Mouse (Mus musculus) C2C12 (cell line): ENCODE measurements around the gene Fxyd4. TPM values are rescaled to one million over a fixed set of nuclear protein-coding genes. Genes with fewer than 3 reads are reported as not detected.
A peak's percentile ranks its signal among the peaks of the same experiment; 100 is the strongest.

Experiments used
- H3K27me3 ChIP-seq: one replicate; pipeline ENCODE4 v1.6.1; 2011; ENCODE audit not compliant: control insufficient read depth, insufficient read depth, insufficient read length
- H3K36me3 ChIP-seq: one replicate; pipeline ENCODE4 v1.6.1; 2011; ENCODE audit not compliant: control insufficient read depth, insufficient read depth
- H3K4me3 ChIP-seq: one replicate; pipeline ENCODE4 v1.5.1; 2011; ENCODE audit warnings: mild to moderate bottlenecking, control low read depth; ENCODE audit not compliant: poor library complexity, insufficient read depth, severe bottlenecking
- H3K79me2 ChIP-seq: one replicate; pipeline ENCODE4 v1.6.1; 2011; ENCODE audit not compliant: control insufficient read depth, insufficient read depth
- H3K79me3 ChIP-seq: one replicate; pipeline ENCODE4 v1.6.1; 2011; ENCODE audit warnings: low read depth, control low read depth
- H3ac ChIP-seq: one replicate; pipeline ENCODE3; 2011; ENCODE audit warnings: low read depth; ENCODE audit not compliant: control insufficient read depth, insufficient read length
- CEBPB ChIP-seq: IDR thresholded peaks from one replicate; pipeline ENCODE4 v1.6.1; 2011; ENCODE audit warnings: low read depth, mild to moderate bottlenecking, control low read depth, moderate library complexity
- CTCF ChIP-seq: IDR thresholded peaks from one replicate; pipeline ENCODE4 v1.5.1; 2011; ENCODE audit not compliant: control insufficient read depth, insufficient read depth, insufficient read length
- FOSL1 ChIP-seq: IDR thresholded peaks from one replicate; pipeline ENCODE4 v1.8.0; 2011; ENCODE audit warnings: mild to moderate bottlenecking, low read length; ENCODE audit not compliant: poor library complexity, insufficient read depth, severe bottlenecking
- MAX ChIP-seq: IDR thresholded peaks from one replicate; pipeline ENCODE4 v1.6.1; 2011; ENCODE audit warnings: mild to moderate bottlenecking, control low read depth
- MYOD1 ChIP-seq: IDR thresholded peaks from one replicate; pipeline ENCODE4 v1.6.1; 2011; ENCODE audit warnings: low read depth; ENCODE audit not compliant: control insufficient read depth, insufficient read length
- MYOG ChIP-seq: IDR thresholded peaks from one replicate; pipeline ENCODE4 v1.6.1; 2011; ENCODE audit not compliant: control insufficient read depth, insufficient read length; ENCODE audit errors: extremely low read depth
- USF1 ChIP-seq: IDR thresholded peaks from one replicate; pipeline ENCODE4 v1.6.1; 2011; ENCODE audit warnings: low read depth, mild to moderate bottlenecking, control low read depth, moderate library complexity
- polyA plus RNA-seq: library from polyadenylated mRNA; unstranded; fragments of >200 nt; fragmentation: generic; extraction: Trizol; gene quantifications from one replicate; pipeline ENCODE4 v1.2.1, GENCODE M21; 2012; ENCODE audit warnings: missing spikeins

Fxyd4 gene
- polyA plus RNA-seq, 1 experiment: 0.75 TPM

DNA sequence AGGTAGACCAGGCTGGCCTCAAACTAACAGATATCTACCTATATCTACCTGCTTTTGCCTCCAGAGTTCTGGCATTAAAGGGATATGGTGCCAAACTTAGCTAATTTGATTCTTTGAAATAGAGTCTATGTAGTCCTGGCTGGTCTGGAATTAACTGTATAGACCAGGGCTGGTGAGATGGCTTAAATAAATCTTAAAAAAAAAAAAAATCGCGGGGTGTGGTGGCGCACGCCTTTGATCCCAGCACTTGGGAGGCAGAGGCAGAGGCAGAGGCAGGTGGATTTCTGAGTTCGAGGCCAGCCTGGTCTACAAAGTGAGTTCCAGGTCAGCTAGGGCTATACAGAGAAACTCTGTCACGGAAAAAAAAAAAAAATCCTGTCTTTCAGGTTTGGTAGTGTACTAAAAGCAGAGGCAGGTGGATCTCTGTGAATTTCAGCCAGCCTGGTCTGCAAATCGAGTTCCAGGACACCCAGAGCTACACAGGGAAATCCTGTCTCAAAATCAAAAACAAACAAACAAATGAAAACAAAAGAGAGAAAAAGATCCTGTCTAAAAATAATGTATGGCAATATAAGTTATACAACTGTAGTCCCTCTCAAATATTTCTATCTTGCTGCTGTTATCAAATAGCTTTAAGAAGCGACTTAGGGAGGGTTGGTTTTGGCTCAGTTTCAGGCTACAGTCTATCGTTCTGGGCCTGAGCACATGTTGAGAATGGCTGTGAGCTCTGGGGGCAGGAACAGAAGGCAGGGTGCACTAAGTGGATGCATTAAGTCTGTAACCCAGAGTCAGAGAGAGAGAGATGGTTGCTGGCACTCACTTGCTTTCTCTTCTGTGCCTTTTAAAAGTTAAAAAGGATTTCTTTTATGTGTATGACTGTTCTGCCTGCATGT, 35.7 kb downstream of the Fxyd4 start:
- Histone ChIP-seq H3K27me3 (no peaks in the 10 kb centered on the region), H3K79me2 (peaks cover 11% of the 10 kb centered on the region), H3K79me3 (no peaks in the 10 kb centered on the region), H3ac (no peak overlapping the region), H3K4me3 (no peak overlapping the region), H3K36me3 (no peaks in the 10 kb centered on the region)
- no peak for TF ChIP-seq USF1
- TF ChIP-seq CTCF: no peak
- TF ChIP-seq FOSL1: no peak
- no peak for TF ChIP-seq MYOG
- no peak for TF ChIP-seq MAX
- TF ChIP-seq CEBPB: no peak
- no peak for TF ChIP-seq MYOD1

- TF ChIP-seq CEBPB (peak; percentile 58), USF1 (no peak), CTCF (no peak), MYOG (no peak), MYOD1 (no peak)
- Histone ChIP-seq H3K79me3 (no peaks in the 10 kb centered on the region), H3K79me2 (peaks cover under 1% of the 10 kb centered on the region), H3K36me3 (no peaks in the 10 kb centered on the region), H3ac (no peak within 1 kb of the TSS), H3K4me3 (no peak within 1 kb of the TSS), H3K27me3 (no peaks in the 10 kb centered on the region)
Observed at GRCm38 (mm10) chr6:117900126-117901080, 37.1 kb downstream of the Fxyd4 start, which contains the start of gene Hnrnpf. Gene Hnrnpf, plus strand, starts transcription at chr6:117900324.

DNA sequence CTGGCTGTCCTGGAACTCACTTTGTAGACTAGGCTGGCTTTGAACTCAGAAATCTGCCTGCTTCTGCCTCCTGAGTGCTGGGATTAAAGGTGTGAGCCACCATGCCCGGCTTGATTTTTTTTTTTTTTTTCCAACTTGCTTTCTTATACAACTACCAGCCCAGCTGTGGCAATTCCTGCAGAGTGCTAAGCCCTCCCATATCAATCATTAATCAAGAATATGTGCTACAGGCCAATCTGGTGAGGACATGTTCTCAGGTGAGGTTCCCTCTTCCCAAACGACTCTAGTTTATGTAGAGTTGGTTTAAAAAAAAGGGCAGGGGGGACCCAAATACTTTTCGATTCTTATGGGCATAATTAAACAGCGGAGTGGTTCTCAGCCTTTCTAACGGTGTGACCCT, 39.7 kb downstream of the Fxyd4 start:
- H3K4me3 ChIP-seq: no peak overlapping the region
- H3ac ChIP-seq: no peak overlapping the region
- TF ChIP-seq CEBPB (no peak), FOSL1 (no peak), MYOG (no peak), USF1 (no peak), MYOD1 (no peak), CTCF (no peak), MAX (no peak)
- H3K27me3 ChIP-seq: no peaks in the 10 kb centered on the region
- no peaks in the 10 kb centered on the region for H3K79me2 ChIP-seq
- no peaks in the 10 kb centered on the region for H3K79me3 ChIP-seq
- no peaks in the 10 kb centered on the region for H3K36me3 ChIP-seq

DNA sequence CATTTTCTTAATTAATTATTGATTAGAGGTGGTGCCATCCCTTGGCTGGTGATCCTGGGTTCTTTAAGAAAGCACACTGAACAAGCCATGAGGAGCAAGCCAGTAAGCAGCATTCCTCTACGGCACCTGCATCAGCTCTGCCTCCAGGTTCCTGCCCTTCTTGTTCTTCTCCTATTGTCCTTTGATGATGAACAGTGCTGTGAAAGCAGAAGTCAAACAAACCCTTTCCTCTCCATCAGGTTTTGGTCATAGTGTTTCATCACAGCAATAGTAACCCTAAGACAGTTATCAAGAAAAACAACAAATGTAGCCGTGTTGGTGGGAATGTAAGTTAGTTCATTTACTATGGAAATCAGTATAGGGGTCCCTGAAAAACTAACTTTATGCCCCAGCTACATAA, 44.1 kb downstream of the Fxyd4 start:
- TF ChIP-seq MYOG (no peak), MYOD1 (no peak), FOSL1 (no peak), MAX (no peak)
- Histone ChIP-seq H3K36me3 (no peaks in the 10 kb centered on the region), H3K79me2 (no peaks in the 10 kb centered on the region), H3K79me3 (no peaks in the 10 kb centered on the region), H3K27me3 (no peaks in the 10 kb centered on the region), H3K4me3 (no peak overlapping the region), H3ac (no peak overlapping the region)

DNA sequence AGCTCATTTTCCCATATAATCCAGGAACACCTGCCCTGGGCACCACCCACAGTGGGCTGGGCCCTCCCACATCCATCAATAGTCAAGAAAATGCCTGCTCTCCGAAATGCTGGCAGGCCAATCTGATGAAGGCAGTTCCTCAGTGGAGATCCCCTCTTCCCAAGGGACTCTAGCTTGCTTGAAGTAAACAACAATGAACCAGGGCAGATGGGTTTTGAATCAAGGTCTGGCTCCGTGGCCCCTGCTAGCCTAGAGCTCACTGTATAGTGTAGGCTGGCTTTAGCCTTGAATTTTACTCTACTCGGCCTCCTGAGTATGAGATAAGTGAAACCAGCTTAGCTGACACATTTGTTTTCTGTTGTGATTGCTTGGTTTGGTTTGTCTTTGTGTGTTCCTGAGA, 45.1 kb downstream of the Fxyd4 start:
- Histone ChIP-seq H3ac (no peak overlapping the region), H3K27me3 (no peaks in the 10 kb centered on the region), H3K4me3 (no peak overlapping the region), H3K79me3 (no peaks in the 10 kb centered on the region), H3K36me3 (no peaks in the 10 kb centered on the region), H3K79me2 (no peaks in the 10 kb centered on the region)
- TF ChIP-seq USF1: no peak
- no peak for TF ChIP-seq FOSL1
- TF ChIP-seq MYOD1: no peak
- TF ChIP-seq CEBPB: no peak
- no peak for TF ChIP-seq CTCF
- TF ChIP-seq MAX: no peak
- TF ChIP-seq MYOG: no peak
